In genomic region chr10:87103286-87103685, GRCm38 (mm10) we compare ENCODE assay signal across 25 mouse cellular contexts. TPM values are rescaled to one million over a fixed set of nuclear protein-coding genes. Genes with fewer than 3 reads are reported as not detected.
A peak's percentile ranks its signal among the peaks of the same experiment; 100 is the strongest.
DNase-seq lines count a peak whose midpoint lies in the region; ATAC-seq and TF ChIP-seq lines count a peak whose summit lies in the region.
"Had no signal": no experiment of that assay in that cellular context is flagged by ENCODE, and none has a peak within 500 bp of the region (broad histone marks: within the 10 kb centered on the region; RNA-seq: fewer than 3 reads in every experiment).

No protein-coding gene starts in this region.

- DNase-seq in midbrain, embryonic 10.5 days (ENCODE audit: low spot score) = no peak
- no peak for DNase-seq in midbrain, embryonic 14.5 days
- peak; percentile 65 for DNase-seq in splenic B cell, adult 2 months (ENCODE audit: low read depth, low spot score)
- DNase-seq in urinary bladder, adult 2 months (ENCODE audit: low spot score) = no peak
- DNase-seq in left cerebral cortex, adult 2 months (ENCODE audit: extremely low spot score in 1 of 2, low spot score in 2 of 2) = no peak
- DNase-seq: cerebellum, adult 2 months; cerebellum, postnatal 36 days; gastrocnemius, postnatal 10 days; heart, adult 18-20 months; heart, postnatal 36 days; kidney, adult 11 months; kidney, postnatal 36 days; liver; right cerebral cortex, postnatal 25 days had no signal

- H3K4me1 ChIP-seq in midbrain, embryonic 10.5 days = peaks cover 58% of the 10 kb centered on the region
- H3K4me1 ChIP-seq in midbrain, embryonic 14.5 days (ENCODE audit: control insufficient read depth, insufficient read depth, low read length) = peaks cover 18% of the 10 kb centered on the region

- no peaks in the 10 kb centered on the region for H3K9me3 ChIP-seq in midbrain, embryonic 10.5 days (replicated peaks)
- H3K9me3 ChIP-seq in midbrain, embryonic 14.5 days (ENCODE audit: control insufficient read depth, low read length) = no peaks in the 10 kb centered on the region
- H3K9me3 ChIP-seq: hindbrain, embryonic 15.5 days; midbrain, embryonic 13.5 days; neural tube, embryonic 15.5 days had no signal

- no peak overlapping the region for H3K9ac ChIP-seq in midbrain, embryonic 14.5 days (replicated peaks; ENCODE audit: low read length)
- H3K9ac ChIP-seq: hindbrain, embryonic 15.5 days; midbrain, embryonic 13.5 days; neural tube, embryonic 15.5 days had no signal

- no peak for ATAC-seq in midbrain, embryonic 14.5 days (ENCODE audit: low FRiP score, low TSS enrichment)
- ATAC-seq in CD4-positive, CD25-positive, alpha-beta regulatory T cell, adult 4 months = peak; percentile 56
- peak; percentile 53; the same call in 1 of the 2 replicates for ATAC-seq in granulocyte monocyte progenitor cell, adult 5-6 weeks (replicated peaks; ENCODE audit: poor library complexity, severe bottlenecking)
- ATAC-seq: forebrain, embryonic 14.5 days; lung, postnatal 0 days; midbrain, embryonic 13.5 days had no signal

- H3K4me3 ChIP-seq in midbrain, embryonic 10.5 days = no peak overlapping the region
- H3K4me3 ChIP-seq in midbrain, embryonic 14.5 days (replicated peaks; ENCODE audit: low read depth, low read length) = no peak overlapping the region
- no peak overlapping the region for H3K4me3 ChIP-seq in left cerebral cortex, adult 2 months
- H3K4me3 ChIP-seq: hindbrain, embryonic 15.5 days; midbrain, embryonic 13.5 days; neural tube, embryonic 15.5 days had no signal

- H3K27me3 ChIP-seq in midbrain, embryonic 10.5 days (ENCODE audit: low read depth, poor library complexity, severe bottlenecking) = peaks cover 76% of the 10 kb centered on the region
- H3K27me3 ChIP-seq in midbrain, embryonic 14.5 days (ENCODE audit: control insufficient read depth, insufficient read depth, low read length) = no peaks in the 10 kb centered on the region
- H3K27me3 ChIP-seq in splenic B cell, adult 2 months (ENCODE audit: control insufficient read depth, insufficient read depth, low read length, poor library complexity, severe bottlenecking) = no peaks in the 10 kb centered on the region
- H3K27me3 ChIP-seq: neural tube, embryonic 15.5 days had no signal

- H3K27ac ChIP-seq in midbrain, embryonic 10.5 days (replicated peaks) = 0 out of 2 replicates have a peak overlapping the region, but pooled peaks have one; percentile 23
- H3K27ac ChIP-seq in midbrain, embryonic 14.5 days (replicated peaks; ENCODE audit: low read depth, low read length) = no peak overlapping the region
- H3K27ac ChIP-seq in left cerebral cortex, adult 2 months = no peak overlapping the region
- H3K27ac ChIP-seq: hindbrain, embryonic 15.5 days; neural tube, embryonic 15.5 days had no signal

- WGBS in midbrain, embryonic 10.5 days = 63% methylated on average over 8 of the region's 8 CpGs
- 46% methylated on average over 8 of the region's 8 CpGs for WGBS in midbrain, embryonic 14.5 days

- TF ChIP-seq CTCF in left cerebral cortex, adult 2 months (IDR thresholded peaks at IDR 0.05) = no peak

- no peaks in the 10 kb centered on the region for H3K36me3 ChIP-seq in midbrain, embryonic 10.5 days
- H3K36me3 ChIP-seq in midbrain, embryonic 14.5 days (ENCODE audit: control insufficient read depth, insufficient read depth, low read length) = no peaks in the 10 kb centered on the region
- H3K36me3 ChIP-seq in splenic B cell, adult 2 months (ENCODE audit: control insufficient read depth, insufficient read depth, low read length, poor library complexity, severe bottlenecking) = no peaks in the 10 kb centered on the region
- H3K36me3 ChIP-seq: hindbrain, embryonic 15.5 days; midbrain, embryonic 13.5 days; neural tube, embryonic 15.5 days had no signal

- intact Hi-C loops in left cerebral cortex, adult 2 months (cut with DNase I) = no loop called here

- no peak overlapping the region for H3K4me2 ChIP-seq in midbrain, embryonic 14.5 days (ENCODE audit: low read length)

RNA-seq across cellular contexts. Expression of gene 1700113H08Rik, which starts 45.4 kb away (rescaled TPM):
- polyA plus RNA-seq in midbrain, embryonic 10.5 days (2016; fragmentation: Nextera tagmentation; extraction: Ambion mirVana) = 0.20 and 0.36 TPM in 2 replicates
- polyA plus RNA-seq in midbrain, embryonic 14.5 days (2014; fragmentation: Nextera tagmentation; extraction: Ambion mirVana) = 0.37 TPM in 1 of 2 replicates, not detected in the other
- polyA plus RNA-seq in CD4-positive, CD25-positive, alpha-beta regulatory T cell, adult 4 months (2017; shearing (Covaris generic)) = not detected
- total RNA-seq in granulocyte monocyte progenitor cell, adult 5-6 weeks (2014; fragmentation: Nextera tagmentation) = not detected in 2 replicates
- not detected in 2 replicates for total RNA-seq in granulocyte monocyte progenitor cell, adult 5-6 weeks (2017)
- 0.14 TPM in 1 of 2 replicates, not detected in the other for polyA plus RNA-seq in urinary bladder, adult 2 months (2012; rRNA removed)
- not detected for total RNA-seq in left cerebral cortex, adult 2 months (2021)
- total RNA-seq: heart, postnatal 36 days; layer of hippocampus, postnatal 25 days; left cerebral cortex, postnatal 36 days had no signal
- polyA plus RNA-seq: cerebellum, adult 2 months; forebrain, embryonic 14.5 days; heart, embryonic 14.5 days; liver, embryonic 16.5 days; lung, postnatal 0 days had no signal
